Mouse (Mus musculus) frontal cortex, adult 2 months (tissue): ENCODE measurements around the gene Nphs1. TPM values are rescaled to one million over a fixed set of nuclear protein-coding genes. Genes with fewer than 3 reads are reported as not detected.

Experiments used
- DNase-seq, 2 experiments: peaks; one replicate each; pipeline ENCODE4 v3.0.0; 2022; ENCODE audit warnings: low spot score in 1 of 2; ENCODE audit errors: extremely low spot score in 1 of 2
- polyA plus RNA-seq: library from polyadenylated mRNA; depleted of rRNA; stranded (reverse); fragments of >200 nt; gene quantifications from 2 replicates; pipeline ENCODE4 v1.2.3, GENCODE M21; 2012; rRNA removed

The Nphs1 gene
- polyA plus RNA-seq, 1 experiment, result 1.6 TPM

DNA sequence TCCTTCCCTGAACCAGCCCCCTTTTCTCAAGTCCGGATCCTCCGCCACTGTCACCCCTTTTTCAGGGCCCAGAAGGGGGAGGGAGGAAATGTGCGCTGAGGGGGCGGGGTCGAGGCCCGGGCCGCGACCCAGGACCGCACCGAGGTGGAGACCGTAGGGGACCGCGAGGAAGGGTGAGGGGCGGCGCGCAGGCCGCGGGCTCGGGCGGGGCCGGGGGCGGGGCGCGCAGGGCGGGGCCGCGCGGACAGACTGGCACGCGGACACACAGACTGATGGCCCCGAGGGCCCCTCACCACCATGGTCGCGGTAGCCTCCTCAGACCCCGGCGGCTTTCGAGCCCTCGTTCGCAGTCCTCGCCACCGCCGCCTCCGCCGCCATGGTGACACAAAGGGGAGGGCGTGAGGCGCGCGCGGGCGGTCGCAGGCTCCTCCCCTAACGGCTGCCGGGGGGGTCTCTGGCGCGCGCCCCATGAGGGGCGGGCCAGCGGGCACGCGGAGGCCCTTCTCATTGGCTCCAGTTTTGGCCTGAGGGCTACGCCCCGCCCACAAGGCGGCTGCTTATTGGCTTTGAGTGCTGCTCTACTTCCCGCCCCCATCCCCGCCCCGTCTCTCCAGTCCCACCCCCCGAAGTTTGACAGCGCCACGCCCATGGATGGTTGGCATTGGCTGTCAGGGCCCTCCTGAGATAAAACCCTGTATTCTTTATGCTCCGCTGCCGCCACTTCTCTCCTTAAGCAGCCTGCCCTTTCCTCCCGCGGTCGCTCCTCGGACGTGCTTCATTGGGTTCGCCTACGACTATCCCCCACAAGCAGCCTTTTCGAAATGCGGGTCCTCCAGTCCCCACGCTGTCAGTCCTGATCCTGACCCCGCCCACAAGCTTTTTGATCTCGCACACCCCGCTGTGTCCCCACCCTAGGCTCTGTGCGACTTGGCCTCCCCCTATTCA lies 76.8 kb downstream of the Nphs1 start, which contains the start of gene Arhgap33:
Arhgap33 (minus strand) TSS at position 428 of the 945 bp plus-strand sequence.
- DNase-seq, result peak; percentile 95 to 97

Other genes starting within 250 kb of the Nphs1 start
- gene Polr2i, start 226.4 kb upstream of the Nphs1 start, polyA plus RNA-seq, result 157 and 161 TPM in 2 replicates
- gene Tbcb, start 226.0 kb upstream of the Nphs1 start, polyA plus RNA-seq, result 114 and 129 TPM in 2 replicates
- not detected in 2 replicates for gene Ovol3, start 222.6 kb upstream of the Nphs1 start, polyA plus RNA-seq
- gene Thap8, start 178.2 kb upstream of the Nphs1 start, polyA plus RNA-seq, result 0.15 and 0.22 TPM in 2 replicates
- gene Wdr62, start 177.9 kb upstream of the Nphs1 start, polyA plus RNA-seq, result 3.9 and 5.6 TPM in 2 replicates
- 354 and 373 TPM in 2 replicates for gene Clip3, start 166.6 kb upstream of the Nphs1 start, polyA plus RNA-seq
- 132 TPM in 2 replicates for gene Alkbh6, start 149.6 kb upstream of the Nphs1 start, polyA plus RNA-seq
- gene Syne4, start 143.5 kb upstream of the Nphs1 start, polyA plus RNA-seq, result 27.6 and 29.9 TPM in 2 replicates
- 0.34 and 0.66 TPM in 2 replicates for gene E130208F15Rik, start 136.6 kb upstream of the Nphs1 start, polyA plus RNA-seq
- 16.9 and 19.2 TPM in 2 replicates for gene Sdhaf1, start 134.4 kb upstream of the Nphs1 start, polyA plus RNA-seq
- gene Lrfn3, start 95.5 kb upstream of the Nphs1 start, polyA plus RNA-seq, result 19.8 and 22.2 TPM in 2 replicates
- 73.2 and 80.4 TPM in 2 replicates for gene Tyrobp, start 44.6 kb upstream of the Nphs1 start, polyA plus RNA-seq
- 1.5 and 2.2 TPM in 2 replicates for gene Hcst, start 38.5 kb upstream of the Nphs1 start, polyA plus RNA-seq
- 5.4 and 6.4 TPM in 2 replicates for gene Nfkbid, start 36.6 kb upstream of the Nphs1 start, polyA plus RNA-seq
- gene Aplp1, start 12.8 kb upstream of the Nphs1 start, polyA plus RNA-seq, result 940 and 960 TPM in 2 replicates
- gene Kirrel2, start 625 bp upstream of the Nphs1 start, polyA plus RNA-seq, result 3.7 and 7.1 TPM in 2 replicates
- 0.18 and 0.19 TPM in 2 replicates for gene Prodh2, start 35.3 kb downstream of the Nphs1 start, polyA plus RNA-seq
- 172 and 192 TPM in 2 replicates for gene Arhgap33, start 76.7 kb downstream of the Nphs1 start, polyA plus RNA-seq
- 9.3 and 10.7 TPM in 2 replicates for gene Hspb6, start 93.9 kb downstream of the Nphs1 start, polyA plus RNA-seq
- 7.3 and 8.3 TPM in 2 replicates for gene Proser3, start 94.0 kb downstream of the Nphs1 start, polyA plus RNA-seq
- 64.1 and 67.3 TPM in 2 replicates for gene Lin37, start 101.5 kb downstream of the Nphs1 start, polyA plus RNA-seq
- 125 and 131 TPM in 2 replicates for gene U2af1l4, start 105.0 kb downstream of the Nphs1 start, polyA plus RNA-seq
- gene Gm49396, start 105.0 kb downstream of the Nphs1 start, polyA plus RNA-seq, result 8.2 and 9.4 TPM in 2 replicates
- gene Psenen, start 105.3 kb downstream of the Nphs1 start, polyA plus RNA-seq, result 114 and 133 TPM in 2 replicates
- gene Igflr1, start 107.1 kb downstream of the Nphs1 start, polyA plus RNA-seq, result 6.2 and 7.9 TPM in 2 replicates
- gene Kmt2b, start 130.4 kb downstream of the Nphs1 start, polyA plus RNA-seq, result 42.2 and 45.9 TPM in 2 replicates
- gene Zbtb32, start 140.6 kb downstream of the Nphs1 start, polyA plus RNA-seq, result 0.04 TPM in 1 of 2 replicates, not detected in the other
- 1.7 and 2.3 TPM in 2 replicates for gene Upk1a, start 154.5 kb downstream of the Nphs1 start, polyA plus RNA-seq
- 893 and 1,127 TPM in 2 replicates for gene Cox6b1, start 167.8 kb downstream of the Nphs1 start, polyA plus RNA-seq
- not detected in 2 replicates for gene Etv2, start 177.5 kb downstream of the Nphs1 start, polyA plus RNA-seq
- gene Rbm42, start 192.0 kb downstream of the Nphs1 start, polyA plus RNA-seq, result 59.7 and 66.4 TPM in 2 replicates
- 11.8 and 13.0 TPM in 2 replicates for gene Haus5, start 206.7 kb downstream of the Nphs1 start, polyA plus RNA-seq
- gene Pmis2, start 213.3 kb downstream of the Nphs1 start, polyA plus RNA-seq, result not detected in 2 replicates
- gene 2200002J24Rik, start 240.6 kb downstream of the Nphs1 start, polyA plus RNA-seq, result not detected in 2 replicates